Mouse (Mus musculus) kidney, adult 2 months (tissue): ENCODE results near the gene Spns1. TPM values are rescaled to one million over a fixed set of nuclear protein-coding genes. Genes with fewer than 3 reads are reported as not detected.

Experiments used
- DNase-seq: peaks from one replicate; pipeline ENCODE4 v3.0.0; 2021
- H3K27ac ChIP-seq: fragments of 200-500 bp; 2 replicates; pipeline ENCODE4 v1.5.1; 2012; ENCODE audit warnings: low read depth, low read length, control low read depth, inconsistent platforms; ENCODE audit not compliant: insufficient read depth
- H3K27me3 ChIP-seq: fragments of 200-500 bp; replicated peaks from 2 replicates; pipeline ENCODE4 v1.6.1; 2012; ENCODE audit warnings: mild to moderate bottlenecking, moderate library complexity, low read length, inconsistent platforms; ENCODE audit not compliant: control insufficient read depth, insufficient read depth
- H3K36me3 ChIP-seq: fragments of 200-500 bp; 2 replicates; pipeline ENCODE4 v1.6.1; 2012; ENCODE audit warnings: mild to moderate bottlenecking, moderate library complexity, low read length, inconsistent platforms; ENCODE audit not compliant: control insufficient read depth, insufficient read depth
- H3K4me1 ChIP-seq: fragments of 200-500 bp; 2 replicates; pipeline ENCODE4 v1.6.1; 2011; ENCODE audit warnings: low read length; ENCODE audit not compliant: control insufficient read depth, insufficient read depth
- H3K4me3 ChIP-seq: fragments of 200-500 bp; 2 replicates; pipeline ENCODE4 v1.5.1; 2011; ENCODE audit warnings: mild to moderate bottlenecking, low read depth, low read length, control low read depth; ENCODE audit not compliant: insufficient read depth
- CTCF ChIP-seq: fragments of 200-500 bp; conservative IDR thresholded peaks from 2 replicates; pipeline ENCODE4 v1.5.1; 2011; ENCODE audit warnings: low read depth, mild to moderate bottlenecking, control low read depth, low read length, moderate library complexity, mixed read lengths; ENCODE audit not compliant: insufficient read depth, insufficient read length
- POLR2A ChIP-seq: fragments of 200-500 bp; IDR thresholded peaks from one replicate; pipeline ENCODE4 v1.6.1; 2011; ENCODE audit warnings: low read depth, low read length, control low read depth
- WGBS: fragments of 180-500 bp; shearing (Covaris S2); methylation state at CpG from one replicate; pipeline ENCODE4 v1.1.7; 2018; 5-methylcytosine and 5-hydroxymethylcytosine counted together
- polyA plus RNA-seq: library from polyadenylated mRNA; depleted of rRNA; stranded (reverse); fragments of >200 nt; gene quantifications from 2 replicates; pipeline ENCODE4 v1.2.3, GENCODE M21; 2012

Gene Spns1
- polyA plus RNA-seq, 1 experiment: 102 TPM

DNA sequence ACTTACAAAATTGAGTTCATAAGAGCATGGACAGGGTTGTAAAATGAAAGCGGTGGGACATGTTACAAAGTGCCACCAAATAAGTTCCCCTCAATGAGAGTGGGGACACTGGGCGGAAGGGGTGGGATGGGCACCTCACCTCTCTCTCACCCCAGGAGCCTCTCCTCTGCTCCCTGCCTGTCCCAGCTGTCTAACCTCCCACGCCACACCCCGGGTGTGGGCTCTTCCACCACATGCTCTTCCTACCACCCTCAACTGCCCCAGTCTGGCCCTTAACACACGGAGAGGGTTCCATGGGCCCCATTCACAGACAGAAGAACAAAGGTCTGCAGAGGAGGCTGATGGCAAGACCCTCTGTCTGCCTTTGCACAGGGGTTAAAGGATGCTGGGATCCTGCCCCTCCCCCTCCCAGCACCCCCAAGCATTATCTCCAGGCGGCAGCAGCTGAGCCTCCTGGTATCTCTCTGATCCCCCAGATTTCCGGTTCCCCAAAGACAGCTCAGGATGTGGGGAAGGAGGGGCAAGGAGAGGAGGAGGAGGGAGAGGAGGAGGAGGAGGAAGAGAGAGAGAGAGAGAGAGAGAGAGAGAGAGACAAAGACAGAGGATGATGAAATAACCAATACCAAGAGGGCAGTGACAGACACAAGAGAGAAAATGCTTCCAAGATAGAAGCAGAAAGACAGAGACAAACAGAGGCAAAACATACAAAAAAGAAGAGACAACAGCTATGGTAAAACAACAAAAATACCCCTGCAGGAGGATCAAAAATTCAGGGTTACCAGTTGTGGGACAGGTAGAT, 20.3 kb downstream of the Spns1 start:
- H3K4me3 ChIP-seq: no peak overlapping the region
- TF ChIP-seq CTCF: no peak
- TF ChIP-seq POLR2A: no peak

DNA sequence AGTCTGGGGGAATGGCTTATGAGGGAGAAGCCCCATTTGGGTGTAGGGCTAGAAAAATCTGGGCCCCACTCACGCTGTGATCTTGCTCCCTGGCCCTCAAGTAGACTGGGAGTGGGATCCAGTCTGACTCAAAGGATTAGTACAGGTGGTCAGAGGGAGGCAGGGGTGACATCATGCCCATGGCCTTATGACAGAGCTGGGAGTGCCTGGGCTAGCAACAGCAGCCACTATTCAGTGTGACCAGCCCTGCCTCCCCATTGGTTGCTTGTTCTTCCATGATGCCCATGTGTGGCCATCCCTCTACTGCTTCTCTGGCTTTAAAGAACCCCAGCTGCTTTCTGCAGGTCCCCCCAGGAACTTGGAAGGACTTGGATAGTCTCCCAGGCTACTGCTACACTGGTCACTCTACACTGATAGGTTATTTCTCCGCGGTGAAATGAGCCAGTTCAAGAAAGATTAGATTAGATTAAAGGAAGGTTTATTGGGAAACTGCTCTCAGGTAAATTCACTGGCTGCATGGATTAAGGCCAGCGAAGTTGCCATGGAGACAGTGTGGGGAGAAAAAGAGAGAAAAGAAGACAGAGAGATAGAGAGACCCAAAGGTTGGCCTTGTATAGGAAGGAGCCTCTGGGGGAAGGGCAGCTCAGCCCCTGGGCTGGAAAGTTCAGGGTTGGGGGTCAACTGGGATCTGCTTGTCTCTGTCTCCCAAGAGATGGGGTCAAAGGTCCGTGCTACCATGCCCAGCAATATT, 21.2 kb downstream of the Spns1 start:
- Histone ChIP-seq H3K27me3 (no peaks in the 10 kb centered on the region), H3K27ac (no peak overlapping the region), H3K4me3 (no peak overlapping the region), H3K4me1 (no peaks in the 10 kb centered on the region), H3K36me3 (no peaks in the 10 kb centered on the region)
- DNase-seq: no peak
- TF ChIP-seq CTCF: no peak
- no peak for TF ChIP-seq POLR2A
- 69% methylated on average over 5 of the region's 5 CpGs for WGBS

More for the DNA sequence above, 20.3 kb downstream of the Spns1 start:
- no peaks in the 10 kb centered on the region for H3K36me3 ChIP-seq
- no peak overlapping the region for H3K27ac ChIP-seq
- DNase-seq: no peak
- no peaks in the 10 kb centered on the region for H3K27me3 ChIP-seq
- no peaks in the 10 kb centered on the region for H3K4me1 ChIP-seq
- WGBS: 64% methylated on average over 7 of the region's 7 CpGs

DNA sequence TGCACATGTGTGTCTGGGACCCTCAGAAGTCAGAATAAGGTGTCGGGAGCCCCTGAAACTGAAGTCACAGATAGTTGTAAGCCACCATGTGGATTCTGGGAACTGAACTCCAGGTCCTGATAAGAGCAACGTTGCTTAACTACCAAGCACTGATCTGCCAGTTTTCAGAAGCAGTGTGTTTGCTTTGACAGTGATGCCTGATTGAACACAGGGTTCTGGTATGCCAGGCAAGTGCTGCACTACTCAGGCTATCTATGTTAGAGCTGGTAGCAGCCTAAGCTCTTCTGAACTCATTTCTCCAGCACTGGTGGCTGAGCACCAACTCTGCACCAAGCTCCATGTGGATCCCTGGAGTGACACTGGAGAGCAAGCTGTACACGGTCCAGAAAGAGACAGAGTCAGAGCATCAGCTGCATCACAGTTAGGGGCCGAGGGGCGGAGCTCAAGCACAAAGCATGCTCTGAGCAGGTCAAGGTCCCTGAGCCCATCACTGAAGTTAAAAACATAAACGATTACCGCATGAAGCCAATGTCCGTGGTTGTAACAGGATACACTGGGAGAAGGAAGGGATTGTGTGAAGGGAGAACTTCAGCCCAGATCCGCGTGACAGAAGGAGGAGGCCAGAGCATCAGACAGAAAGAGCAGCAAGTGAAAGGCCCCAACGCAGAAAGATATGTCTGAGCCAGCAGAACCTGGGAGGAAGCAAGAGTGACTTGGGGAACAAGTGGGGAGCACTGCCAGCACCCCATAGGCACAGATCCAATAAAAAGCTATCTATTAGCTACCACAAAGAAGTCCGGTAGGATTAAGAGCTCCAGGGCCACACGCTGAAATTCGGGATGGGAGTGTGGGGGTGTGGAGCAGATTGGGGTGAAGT, 22.3 kb downstream of the Spns1 start:
- no peaks in the 10 kb centered on the region for H3K27me3 ChIP-seq
- WGBS: 39% methylated on average over 14 of the region's 14 CpGs
- TF ChIP-seq POLR2A (no peak), CTCF (no peak)
- no peak for DNase-seq
- no peaks in the 10 kb centered on the region for H3K36me3 ChIP-seq
- no peak overlapping the region for H3K27ac ChIP-seq
- no peak overlapping the region for H3K4me3 ChIP-seq
- H3K4me1 ChIP-seq: no peaks in the 10 kb centered on the region

DNA sequence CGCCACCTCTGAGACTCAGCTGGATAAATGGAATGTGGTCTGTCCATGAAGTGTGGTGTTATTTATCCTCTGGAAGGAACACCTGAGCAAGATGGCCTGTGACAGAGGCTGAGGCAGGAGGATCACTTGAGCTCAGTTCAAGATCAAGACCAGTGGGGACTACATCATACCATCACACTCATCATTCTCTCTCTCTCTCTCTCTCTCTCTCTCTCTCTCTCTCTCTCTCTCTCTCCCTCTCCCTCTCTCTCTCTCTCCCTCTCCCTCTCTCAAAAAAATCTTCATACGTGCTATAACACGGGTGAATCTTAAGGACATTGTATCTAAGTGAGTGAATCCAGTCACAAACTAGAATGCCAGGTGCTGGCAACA, 23.3 kb downstream of the Spns1 start:
- no peak overlapping the region for H3K27ac ChIP-seq
- H3K4me3 ChIP-seq: no peak overlapping the region
- H3K36me3 ChIP-seq: no peaks in the 10 kb centered on the region
- no peaks in the 10 kb centered on the region for H3K27me3 ChIP-seq
- H3K4me1 ChIP-seq: no peaks in the 10 kb centered on the region
- no peak for DNase-seq
- WGBS: 80% methylated on average over 3 of the region's 3 CpGs
- TF ChIP-seq POLR2A (no peak), CTCF (no peak)

DNA sequence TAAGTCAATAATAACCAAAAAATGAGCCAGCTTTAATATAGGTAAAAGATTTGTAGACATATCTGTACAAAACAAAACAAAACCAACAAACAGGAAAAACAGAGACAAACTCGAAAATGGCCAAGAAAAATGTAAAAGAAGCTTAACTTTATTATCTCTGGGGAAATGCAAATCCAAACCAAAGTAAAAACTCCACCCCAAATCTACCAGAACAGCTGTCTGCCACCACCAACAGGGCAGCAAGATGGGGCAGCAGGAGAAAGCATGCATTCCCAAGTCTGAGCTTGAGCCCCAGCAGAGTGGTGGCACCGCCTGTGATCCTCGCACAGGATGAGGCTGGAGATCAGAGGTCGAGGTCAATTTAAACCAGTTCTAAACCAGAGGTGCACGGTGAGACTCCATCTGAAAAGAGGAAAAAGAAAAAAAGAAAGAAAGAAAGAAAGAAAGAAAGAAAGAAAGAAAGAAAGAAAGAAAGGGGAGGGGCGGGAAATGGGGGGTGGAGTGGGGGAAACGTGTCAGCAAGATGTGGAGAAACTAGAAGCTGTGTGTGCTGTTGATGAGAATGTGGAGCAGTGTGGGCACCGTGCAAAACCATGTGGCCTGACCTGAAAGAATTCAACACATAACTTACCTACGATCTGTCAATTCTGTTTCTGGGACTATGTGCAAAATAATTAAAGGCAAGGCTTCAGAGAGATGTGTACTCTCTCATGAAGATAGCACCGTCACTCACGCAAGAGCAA, 23.8 kb downstream of the Spns1 start:
- WGBS: 67% methylated on average over 11 of the region's 11 CpGs
- Histone ChIP-seq H3K27ac (no peak overlapping the region), H3K27me3 (no peaks in the 10 kb centered on the region), H3K4me3 (no peak overlapping the region), H3K36me3 (no peaks in the 10 kb centered on the region), H3K4me1 (no peaks in the 10 kb centered on the region)
- no peak for DNase-seq
- TF ChIP-seq POLR2A (no peak), CTCF (no peak)

DNA sequence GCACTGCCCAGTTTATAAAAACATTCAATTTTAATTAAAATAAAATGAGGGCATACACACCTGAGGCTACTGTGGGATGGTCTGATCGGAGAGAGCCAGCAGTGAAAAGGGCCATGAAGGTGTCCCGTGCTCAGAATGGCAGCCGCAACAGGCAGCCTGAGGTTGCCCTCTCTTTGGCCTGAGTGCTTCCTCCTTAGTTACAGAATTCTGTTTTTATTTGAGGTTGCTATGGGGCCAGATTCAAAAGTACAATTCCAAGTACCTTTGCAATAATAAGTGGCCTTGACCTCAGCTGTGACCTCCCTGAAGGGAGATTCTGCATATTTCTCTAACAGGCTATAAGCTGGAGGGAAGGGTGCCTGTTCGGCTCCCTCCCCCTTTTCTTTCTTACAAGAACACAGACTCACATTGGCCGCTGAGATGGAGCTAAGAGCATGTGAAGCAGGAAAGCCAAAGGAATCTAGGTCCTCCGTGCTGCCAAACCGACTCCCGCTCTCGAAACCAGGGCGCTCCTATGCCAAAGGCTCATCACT, 25.8 kb downstream of the Spns1 start:
- Histone ChIP-seq H3K4me1 (no peaks in the 10 kb centered on the region), H3K36me3 (no peaks in the 10 kb centered on the region), H3K4me3 (no peak overlapping the region), H3K27me3 (no peaks in the 10 kb centered on the region), H3K27ac (no peak overlapping the region)
- DNase-seq: no peak
- WGBS: 60% methylated on average over 10 of the region's 10 CpGs
- TF ChIP-seq CTCF (no peak), POLR2A (no peak)
